Mouse (Mus musculus) frontal cortex, postnatal 10 days (tissue): Measurements from ENCODE around the gene Cgrrf1.

Experiments used
- DNase-seq, 2 experiments: peaks; one replicate each; pipeline ENCODE4 v3.0.0; 2022; ENCODE audit warnings: low spot score in 2 of 2, mixed read lengths in 1 of 2

Cgrrf1 gene

DNA sequence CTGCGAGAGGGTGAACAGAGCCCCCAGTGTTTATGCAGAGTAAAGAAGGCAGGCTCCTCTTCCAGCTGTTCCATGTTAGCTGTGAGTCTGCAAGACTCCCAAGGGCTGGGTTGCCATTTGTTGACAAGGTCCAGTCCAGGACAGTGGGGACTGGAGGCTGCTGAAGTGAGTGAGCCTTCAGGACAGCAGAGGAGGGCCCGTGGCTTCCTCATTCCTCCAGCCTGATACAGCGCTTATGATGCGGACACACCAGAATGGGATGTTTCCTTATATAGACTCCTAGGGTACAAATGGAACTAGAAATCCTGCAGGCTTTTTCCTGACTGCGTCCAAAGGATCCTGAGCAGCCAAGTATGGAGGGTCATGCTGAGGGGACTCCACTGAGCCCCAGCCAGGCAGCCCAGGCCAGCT lies 54.0 kb downstream of the Cgrrf1 start:
- DNase-seq: peak in 1 of 2 experiments; percentile 19

GRCm38 (mm10) chr14:46889096-46889495 lies 57.2 kb downstream of the Cgrrf1 start:
- DNase-seq: no peak

GRCm38 (mm10) chr14:46893961-46894360 lies 62.0 kb downstream of the Cgrrf1 start:
- no peak for DNase-seq

- DNase-seq: no peak
Observed at GRCm38 (mm10) chr14:46897953-46898352, 66.0 kb downstream of the Cgrrf1 start.

- DNase-seq: peak; percentile 16 to 35
Observed at GRCm38 (mm10) chr14:46898626-46899025, 66.7 kb downstream of the Cgrrf1 start.

GRCm38 (mm10) chr14:46902498-46903087 lies 70.7 kb downstream of the Cgrrf1 start:
- DNase-seq: no peak
